Mouse (Mus musculus) forebrain, embryonic 14.5 days (tissue): ENCODE data around the gene Gusb. TPM values are rescaled to one million over a fixed set of nuclear protein-coding genes. Genes with fewer than 3 reads are reported as not detected.
"Not testable (repeated sequence)": the region's sequence is repeated elsewhere in the genome, so short reads cannot be mapped to it uniquely, and the experiment has no call there.

Source experiments
- ATAC-seq: fragments of 200-750 bp; cut with Nextera tagmentation; 2 replicates; pipeline ENCODE4 v1.8.0; 2017; ENCODE audit warnings: mild to moderate bottlenecking, moderate library complexity
- DNase-seq: peaks from one replicate; pipeline ENCODE4 v3.0.0-alpha.2; 2015; ENCODE audit warnings: low spot score
- H3K27ac ChIP-seq: fragments of 300-500 bp; sonication (generic); 2 replicates; pipeline ENCODE4 v1.5.1; 2014; ENCODE audit warnings: low read depth, mild to moderate bottlenecking, control low read depth, low read length, moderate library complexity
- H3K27me3 ChIP-seq: fragments of 300-500 bp; sonication (generic); replicated peaks from 2 replicates; pipeline ENCODE4 v1.6.1; 2014; ENCODE audit warnings: low read length, control low read depth, mixed read lengths; ENCODE audit not compliant: control insufficient read depth, insufficient read depth
- H3K36me3 ChIP-seq: fragments of 300-500 bp; sonication (generic); 2 replicates; pipeline ENCODE4 v1.6.1; 2014; ENCODE audit warnings: low read length, control low read depth; ENCODE audit not compliant: control insufficient read depth, insufficient read depth
- H3K4me1 ChIP-seq: fragments of 300-500 bp; sonication (generic); 2 replicates; pipeline ENCODE4 v1.6.1; 2014; ENCODE audit warnings: antibody characterized with exemption, low read length, control low read depth; ENCODE audit not compliant: control insufficient read depth, insufficient read depth
- H3K4me2 ChIP-seq: fragments of 300-500 bp; sonication (generic); 2 replicates; pipeline ENCODE4 v1.6.1; 2014; ENCODE audit warnings: mild to moderate bottlenecking, control low read depth, low read length
- H3K4me3 ChIP-seq: fragments of 300-500 bp; sonication (generic); 2 replicates; pipeline ENCODE4 v1.5.1; 2014; ENCODE audit warnings: low read depth, low read length, control low read depth
- H3K9ac ChIP-seq: fragments of 300-500 bp; sonication (generic); 2 replicates; pipeline ENCODE4 v1.6.1; 2014; ENCODE audit warnings: mild to moderate bottlenecking, low read length, control low read depth, moderate library complexity
- H3K9me3 ChIP-seq: fragments of 300-500 bp; sonication (generic); replicated peaks from 2 replicates; pipeline ENCODE4 v1.6.1; 2016; ENCODE audit warnings: low read length, control low read depth, mixed read lengths; ENCODE audit not compliant: control insufficient read depth
- WGBS: fragments of 180-500 bp; shearing (Covaris S2); extraction: QIAGEN DNeasy Blood & Tissue Kit; methylation state at CpG from one replicate; pipeline ENCODE4 v1.1.7; 2014; 5-methylcytosine and 5-hydroxymethylcytosine counted together
- polyA plus RNA-seq: library from polyadenylated mRNA; unstranded; fragments of >200 nt; fragmentation: Nextera tagmentation; extraction: Ambion mirVana; gene quantifications from 2 replicates; pipeline ENCODE4 v1.2.1, GENCODE M21; 2014

Gene Gusb
- polyA plus RNA-seq, 1 experiment from 2014 or later: 21.4 TPM

DNA sequence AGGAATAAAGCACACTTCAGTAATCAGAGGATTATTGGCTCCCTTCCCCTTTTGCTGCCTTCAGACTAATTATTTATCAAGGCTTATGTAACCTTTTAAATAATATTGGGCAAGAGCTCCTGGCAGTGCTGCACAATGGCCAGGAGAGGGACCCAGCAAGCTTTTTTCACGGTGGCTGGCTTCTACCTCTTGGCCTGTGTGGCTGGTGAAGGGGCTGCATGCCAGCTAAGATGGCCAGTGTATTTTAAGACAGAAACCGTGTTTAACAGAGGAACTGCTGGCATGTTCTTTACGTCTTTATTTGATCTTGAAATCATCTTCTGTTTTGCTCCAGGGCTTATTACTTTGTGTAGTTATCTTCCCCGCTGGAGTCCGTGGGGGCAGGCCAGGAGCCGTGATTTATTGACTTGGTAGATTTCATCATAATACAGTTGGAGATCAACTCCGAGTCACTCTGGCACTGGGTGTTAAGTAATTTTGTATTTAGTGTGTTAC, 41.4 kb upstream of the Gusb start:
- Histone ChIP-seq H3K4me3 (no peak overlapping the region), H3K9me3 (no peaks in the 10 kb centered on the region), H3K4me2 (no peak overlapping the region), H3K27me3 (no peaks in the 10 kb centered on the region), H3K36me3 (peaks cover 88% of the 10 kb centered on the region), H3K9ac (no peak overlapping the region), H3K4me1 (no peaks in the 10 kb centered on the region), H3K27ac (no peak overlapping the region)
- 80% methylated on average over 7 of the region's 7 CpGs for WGBS
- DNase-seq (peak; percentile 52), ATAC-seq (no peak)

DNA sequence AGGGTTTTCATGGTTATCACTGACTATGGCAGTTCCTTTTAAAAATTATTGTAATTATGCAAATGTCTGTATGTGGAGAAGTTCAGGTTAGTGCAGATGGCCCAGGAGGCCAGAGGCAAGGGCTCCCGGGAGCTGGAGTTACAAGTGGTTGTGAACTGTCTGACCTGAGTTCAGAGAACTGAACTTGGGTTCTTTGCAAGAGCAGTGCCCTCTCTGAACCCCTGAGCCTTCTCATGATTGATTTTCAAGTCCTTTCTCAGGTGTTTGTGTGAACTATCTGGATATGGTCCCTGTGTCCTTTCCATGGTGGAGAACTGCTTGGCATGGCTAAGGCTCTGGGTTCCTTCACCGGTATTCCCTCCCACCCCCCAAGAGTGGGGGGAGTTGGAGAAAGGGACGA, 40.9 kb upstream of the Gusb start:
- H3K36me3 ChIP-seq: peaks cover 84% of the 10 kb centered on the region
- ATAC-seq (no peak), DNase-seq (no peak)
- WGBS: 86% methylated on average over 3 of the region's 3 CpGs
- H3K4me1 ChIP-seq: no peaks in the 10 kb centered on the region
- H3K4me2 ChIP-seq: no peak overlapping the region
- H3K27me3 ChIP-seq: no peaks in the 10 kb centered on the region
- no peak overlapping the region for H3K27ac ChIP-seq
- H3K9me3 ChIP-seq: no peaks in the 10 kb centered on the region
- no peak overlapping the region for H3K4me3 ChIP-seq
- H3K9ac ChIP-seq: no peak overlapping the region

- 91% methylated on average over 4 of the region's 4 CpGs for WGBS
- peaks cover 79% of the 10 kb centered on the region for H3K36me3 ChIP-seq
- H3K9me3 ChIP-seq: no peaks in the 10 kb centered on the region
Observed at GRCm38 (mm10) chr5:130041262-130041661, 38.4 kb upstream of the Gusb start.

GRCm38 (mm10) chr5:130040797-130041196, 37.9 kb upstream of the Gusb start:
- H3K9me3 ChIP-seq: no peaks in the 10 kb centered on the region
- peaks cover 77% of the 10 kb centered on the region for H3K36me3 ChIP-seq
- H3K27me3 ChIP-seq: no peaks in the 10 kb centered on the region
- H3K27ac ChIP-seq: no peak overlapping the region
- no peak for DNase-seq
- no peak overlapping the region for H3K9ac ChIP-seq
- no peak overlapping the region for H3K4me2 ChIP-seq
- ATAC-seq: no peak
- 91% methylated on average over 4 of the region's 4 CpGs for WGBS
- no peak overlapping the region for H3K4me3 ChIP-seq
- H3K4me1 ChIP-seq: no peaks in the 10 kb centered on the region

More at GRCm38 (mm10) chr5:130041262-130041661, 38.4 kb upstream of the Gusb start:
- H3K27ac ChIP-seq: no peak overlapping the region
- DNase-seq (no peak), ATAC-seq (no peak)
- no peaks in the 10 kb centered on the region for H3K27me3 ChIP-seq
- no peaks in the 10 kb centered on the region for H3K4me1 ChIP-seq
- H3K4me3 ChIP-seq: no peak overlapping the region
- H3K4me2 ChIP-seq: no peak overlapping the region
- no peak overlapping the region for H3K9ac ChIP-seq

DNA sequence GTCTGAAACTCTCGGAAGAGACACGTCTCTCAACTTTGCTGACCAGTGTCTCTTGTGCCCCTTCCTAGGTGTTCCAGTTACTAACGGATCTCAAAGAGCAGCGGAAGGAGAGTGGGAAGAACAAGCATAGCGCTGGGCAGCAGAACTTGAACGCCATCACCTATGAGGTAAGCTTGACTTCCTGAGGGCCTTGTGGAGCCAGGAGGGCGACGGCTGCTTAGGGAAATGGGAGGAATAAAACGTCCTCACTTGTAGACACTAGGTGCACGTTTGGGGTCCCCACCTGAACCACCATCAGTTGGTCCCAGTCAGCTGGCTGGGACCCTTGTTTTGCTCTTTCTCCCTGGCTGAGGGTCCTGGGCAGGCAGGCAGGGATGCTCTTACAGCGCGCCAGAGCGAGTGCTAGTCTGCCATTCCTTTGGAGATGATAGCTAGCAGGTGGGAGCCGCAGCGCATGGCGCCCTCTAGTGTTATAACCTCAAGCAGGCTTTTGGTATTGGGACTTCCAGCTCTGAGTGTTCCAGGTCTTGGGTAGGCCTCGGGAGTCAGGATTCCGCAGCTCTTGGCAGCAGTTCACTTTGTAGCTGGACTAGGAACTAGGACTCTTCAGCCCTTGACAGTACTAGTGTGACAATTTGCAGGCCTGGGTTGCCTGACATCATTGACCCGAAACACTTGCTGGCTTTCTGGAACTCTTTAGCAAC, 35.1 kb upstream of the Gusb start:
- Histone ChIP-seq H3K4me1 (no peaks in the 10 kb centered on the region), H3K36me3 (peaks cover 62% of the 10 kb centered on the region), H3K9me3 (no peaks in the 10 kb centered on the region), H3K27me3 (no peaks in the 10 kb centered on the region), H3K27ac (no peak overlapping the region), H3K9ac (no peak overlapping the region), H3K4me3 (no peak overlapping the region), H3K4me2 (no peak overlapping the region)
- WGBS: 61% methylated on average over 19 of the region's 19 CpGs
- DNase-seq (peak; percentile 70), ATAC-seq (no peak)

GRCm38 (mm10) chr5:130036300-130036699, 33.5 kb upstream of the Gusb start:
- not testable (repeated sequence) for H3K4me2 ChIP-seq, ATAC-seq, H3K4me3 ChIP-seq, H3K27me3 ChIP-seq, H3K27ac ChIP-seq, H3K9ac ChIP-seq, H3K9me3 ChIP-seq, H3K4me1 ChIP-seq, DNase-seq
- WGBS: 46% methylated on average over 2 of the region's 2 CpGs
- H3K36me3 ChIP-seq: peaks cover 47% of the 10 kb centered on the region

DNA sequence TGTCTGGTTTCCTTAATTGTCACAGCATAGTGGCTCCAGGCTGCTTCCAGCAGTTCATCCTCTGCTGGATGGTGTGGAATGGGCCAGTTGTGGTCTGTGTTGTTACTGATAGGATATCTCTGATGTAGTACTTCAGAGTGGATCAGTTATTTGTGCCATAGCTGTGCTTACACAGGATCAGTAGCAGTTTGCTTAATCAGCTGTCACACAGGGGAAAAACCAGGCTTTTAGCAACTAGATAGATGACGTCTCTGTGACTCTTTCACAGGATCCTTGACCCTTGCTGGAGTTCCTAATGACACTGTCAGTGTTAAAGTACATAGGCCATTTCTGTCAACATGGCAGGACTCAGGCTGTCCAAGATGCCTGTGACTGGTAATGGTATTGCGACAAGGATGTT, 31.0 kb upstream of the Gusb start:
- Histone ChIP-seq H3K4me2 (no peak overlapping the region), H3K36me3 (peaks cover 26% of the 10 kb centered on the region), H3K9me3 (no peaks in the 10 kb centered on the region), H3K4me3 (no peak overlapping the region), H3K9ac (no peak overlapping the region), H3K27ac (no peak overlapping the region), H3K4me1 (no peaks in the 10 kb centered on the region; the same call in 1 of the 2 replicates), H3K27me3 (no peaks in the 10 kb centered on the region)
- WGBS: 84% methylated on average over 2 of the region's 2 CpGs
- no peak for ATAC-seq
- no peak for DNase-seq

- Histone ChIP-seq H3K27me3 (0 out of 2 replicates have a peak, but pooled peaks cover 2% of the 10 kb centered on the region), H3K9me3 (no peaks in the 10 kb centered on the region), H3K4me1 (no peaks in the 10 kb centered on the region; the same call in 1 of the 2 replicates), H3K36me3 (peaks cover 11% of the 10 kb centered on the region), H3K27ac (no peak overlapping the region), H3K4me2 (no peak overlapping the region), H3K9ac (no peak overlapping the region), H3K4me3 (no peak overlapping the region)
- ATAC-seq: no peak
- WGBS: 93% methylated on average over 19 of the region's 19 CpGs
- DNase-seq: no peak
Observed at GRCm38 (mm10) chr5:130031410-130032390, 28.9 kb upstream of the Gusb start.
